Mouse (Mus musculus) CH12.LX (cell line): Measurements from ENCODE around the gene Fbxl14. TPM values are rescaled to one million over a fixed set of nuclear protein-coding genes. Genes with fewer than 3 reads are reported as not detected.
"Not testable (repeated sequence)": the region's sequence is repeated elsewhere in the genome, so short reads cannot be mapped to it uniquely, and the experiment has no call there.

Source experiments
- DNase-seq: peaks from one replicate; pipeline ENCODE4 v3.0.0-alpha.2; 2013; ENCODE audit errors: extremely low read depth
- H3K27ac ChIP-seq: 2 replicates; pipeline ENCODE4 v1.5.1; 2012; ENCODE audit warnings: low read depth, mild to moderate bottlenecking, control low read depth, moderate library complexity; ENCODE audit not compliant: insufficient read depth
- H3K27me3 ChIP-seq: replicated peaks from 2 replicates; pipeline ENCODE3; 2012; ENCODE audit warnings: inconsistent platforms
- H3K36me3 ChIP-seq, 2 experiments: replicated peaks in 1 of 2; 2 replicates each; pipeline versions ENCODE3 to v1.6.1; 2012; ENCODE audit warnings: inconsistent platforms in 1 of 2, low read length in 1 of 2, mild to moderate bottlenecking in 1 of 2, mixed read lengths in 1 of 2, moderate library complexity in 1 of 2; ENCODE audit not compliant: control insufficient read depth in 1 of 2, insufficient read depth in 1 of 2
- H3K4me1 ChIP-seq, 2 experiments: 2 replicates each; pipeline ENCODE4 v1.6.1; 2012; ENCODE audit warnings: inconsistent platforms in 1 of 2, moderate library complexity in 1 of 2; ENCODE audit not compliant: insufficient read depth in 2 of 2, control insufficient read depth in 1 of 2
- H3K4me2 ChIP-seq: 2 replicates; pipeline ENCODE4 v1.6.1; 2012; ENCODE audit warnings: low read depth, mild to moderate bottlenecking, control low read depth; ENCODE audit not compliant: poor library complexity, insufficient read depth, severe bottlenecking
- H3K4me3 ChIP-seq, 3 experiments: fragments of 150-350 bp in 1 of 3; sonication (generic) in 1 of 3; replicated peaks in 1 of 3; 2 replicates each; pipeline versions ENCODE3 to v1.5.1; 2011 to 2012; ENCODE audit warnings: low read depth in 2 of 3, low read length in 2 of 3, mild to moderate bottlenecking in 2 of 3, moderate library complexity in 2 of 3, control low read depth in 1 of 3, improper control_type of control experiment in 1 of 3, inconsistent platforms in 1 of 3, mixed read lengths in 1 of 3; ENCODE audit not compliant: poor library complexity in 1 of 3
- H3K79me2 ChIP-seq: replicated peaks from 2 replicates; pipeline ENCODE4 v1.6.1; 2012; ENCODE audit warnings: mild to moderate bottlenecking, moderate library complexity; ENCODE audit not compliant: control insufficient read depth, poor library complexity, insufficient read depth, severe bottlenecking; ENCODE audit errors: extremely low read depth
- H3K9ac ChIP-seq: 2 replicates; pipeline ENCODE4 v1.6.1; 2012; ENCODE audit warnings: low read depth, mild to moderate bottlenecking, control low read depth, moderate library complexity; ENCODE audit not compliant: insufficient read depth
- H3K9me3 ChIP-seq: replicated peaks from 2 replicates; pipeline ENCODE3; 2012; ENCODE audit warnings: low read length, inconsistent platforms, mixed read lengths
- CTCF ChIP-seq, 2 experiments: IDR thresholded peaks in 1 of 2; conservative IDR thresholded peaks in 1 of 2; 2 replicates each; pipeline ENCODE4 v1.5.1; 2011 to 2012; ENCODE audit warnings: low read depth in 2 of 2, low read length in 2 of 2, improper control_type of control experiment in 1 of 2, inconsistent platforms in 1 of 2, mild to moderate bottlenecking in 1 of 2, moderate library complexity in 1 of 2
- E2F4 ChIP-seq: IDR thresholded peaks from 2 replicates; pipeline ENCODE4 v1.6.1; 2011; ENCODE audit warnings: low read depth, low read length, improper control_type of control experiment; ENCODE audit not compliant: insufficient replicate concordance
- ELF1 ChIP-seq: IDR thresholded peaks from 2 replicates; pipeline ENCODE4 v1.6.1; 2014; ENCODE audit warnings: low read depth, mild to moderate bottlenecking, inconsistent platforms, low read length, improper control_type of control experiment
- EP300 ChIP-seq: IDR thresholded peaks from 2 replicates; pipeline ENCODE4 v1.6.1; 2011; ENCODE audit warnings: low read length, improper control_type of control experiment
- ETS1 ChIP-seq: conservative IDR thresholded peaks from 2 replicates; pipeline ENCODE4 v1.6.1; 2012; ENCODE audit warnings: low read depth, mild to moderate bottlenecking, inconsistent platforms, low read length, improper control_type of control experiment, moderate library complexity
- HCFC1 ChIP-seq: IDR thresholded peaks from 2 replicates; pipeline ENCODE4 v1.6.1; 2012; ENCODE audit warnings: low read depth, mild to moderate bottlenecking, inconsistent platforms, low read length, improper control_type of control experiment
- IRF4 ChIP-seq: IDR thresholded peaks from 2 replicates; pipeline ENCODE4 v1.6.1; 2014; ENCODE audit warnings: low read depth, mild to moderate bottlenecking, inconsistent platforms, low read length, improper control_type of control experiment
- KAT2A ChIP-seq: IDR thresholded peaks from 2 replicates; pipeline ENCODE4 v1.6.1; 2012; ENCODE audit warnings: low read length, improper control_type of control experiment, inconsistent platforms; ENCODE audit not compliant: insufficient replicate concordance
- MAX ChIP-seq: IDR thresholded peaks from 2 replicates; pipeline ENCODE4 v1.6.1; 2011; ENCODE audit warnings: low read length, improper control_type of control experiment
- MEF2A ChIP-seq: IDR thresholded peaks from 2 replicates; pipeline ENCODE4 v1.6.1; 2014; ENCODE audit warnings: low read depth, mild to moderate bottlenecking, inconsistent platforms, low read length, improper control_type of control experiment, borderline replicate concordance
- MXI1 ChIP-seq: IDR thresholded peaks from 2 replicates; pipeline ENCODE4 v1.6.1; 2011; ENCODE audit warnings: mild to moderate bottlenecking, low read depth, low read length, improper control_type of control experiment
- MYC ChIP-seq: IDR thresholded peaks from 2 replicates; pipeline ENCODE4 v1.6.1; 2011; ENCODE audit warnings: low read depth, mild to moderate bottlenecking, improper control_type of control experiment, low read length
- NELFE ChIP-seq: IDR thresholded peaks from 2 replicates; pipeline ENCODE4 v1.6.1; 2011; ENCODE audit warnings: low read depth, low read length, improper control_type of control experiment
- NRF1 ChIP-seq: IDR thresholded peaks from 2 replicates; pipeline ENCODE4 v1.6.1; 2014; ENCODE audit warnings: low read depth, mild to moderate bottlenecking, inconsistent platforms, low read length, improper control_type of control experiment, moderate library complexity
- PAX5 ChIP-seq: IDR thresholded peaks from 2 replicates; pipeline ENCODE4 v1.6.1; 2012; ENCODE audit warnings: low read length, inconsistent platforms, mixed read lengths
- POLR2AphosphoS2 ChIP-seq: IDR thresholded peaks from 2 replicates; pipeline ENCODE4 v1.6.1; 2011; ENCODE audit warnings: low read depth, low read length, improper control_type of control experiment
- RCOR1 ChIP-seq: conservative IDR thresholded peaks from 2 replicates; pipeline ENCODE4 v1.6.1; 2012; ENCODE audit warnings: low read depth, mild to moderate bottlenecking, inconsistent platforms, low read length, improper control_type of control experiment
- SIN3A ChIP-seq: IDR thresholded peaks from 2 replicates; pipeline ENCODE4 v1.6.1; 2012; ENCODE audit warnings: low read length, improper control_type of control experiment, inconsistent platforms
- SMC3 ChIP-seq: IDR thresholded peaks from 2 replicates; pipeline ENCODE4 v1.6.1; 2011; ENCODE audit warnings: low read depth, low read length, improper control_type of control experiment
- UBTF ChIP-seq: IDR thresholded peaks from 2 replicates; pipeline ENCODE4 v1.6.1; 2012; ENCODE audit warnings: low read depth, mild to moderate bottlenecking, inconsistent platforms, low read length, improper control_type of control experiment, moderate library complexity
- USF2 ChIP-seq: conservative IDR thresholded peaks from 2 replicates; pipeline ENCODE4 v1.6.1; 2011; ENCODE audit warnings: low read depth, low read length, improper control_type of control experiment
- ZC3H11A ChIP-seq: IDR thresholded peaks from 2 replicates; pipeline ENCODE4 v1.6.1; 2012; ENCODE audit warnings: low read depth, mild to moderate bottlenecking, inconsistent platforms, low read length, improper control_type of control experiment
- ZNF384 ChIP-seq: IDR thresholded peaks from 2 replicates; pipeline ENCODE4 v1.6.1; 2012; ENCODE audit warnings: low read depth, low read length, improper control_type of control experiment, inconsistent platforms
- dilution Hi-C: fragments of 300-500 bp; cut with MboI; formaldehyde crosslinking; loops from 2 replicates; pipeline ENCODE4 v1.14.3; 2020; ENCODE audit warnings: low sequenced_read_pairs; ENCODE audit not compliant: extremely low pct_unique_long_range_greater_than_20kb, extremely low pct_ligation_motif_present
- in situ Hi-C: fragments of 300-500 bp; cut with MboI; formaldehyde crosslinking; loops from 3 replicates; pipeline ENCODE4 v1.14.3; 2019; ENCODE audit warnings: low sequenced_read_pairs, low pct_ligation_motif_present, low pct_unique_long_range_greater_than_20kb, mixed read lengths
- polyA plus RNA-seq: library from polyadenylated mRNA; unstranded; fragments of >175 nt; gene quantifications from 2 replicates; pipeline ENCODE4 v1.2.1, GENCODE M21; 2012; ENCODE audit warnings: low read depth; ENCODE audit not compliant: insufficient read length
- total RNA-seq, 2 experiments: library from RNA; depleted of rRNA; stranded (reverse); fragments of 300-350 nt in 1 of 2; fragments of >200 nt in 1 of 2; gene quantifications; 2 replicates each; pipeline ENCODE4 v1.2.3; 2012 to 2014

The Fbxl14 gene
- total and polyA plus RNA-seq, 3 experiments = 29.9 to 32.0 (median 30.3) TPM

GRCm38 (mm10) chr6:119481741-119482390 is 2.4 kb downstream of the Fbxl14 start:
- Histone ChIP-seq H3K4me3 (peak overlapping the region; percentile 48 to 83 (median 51)), H3K36me3 (peaks cover 4 to 32% of the 10 kb centered on the region in 2 experiments), H3K4me2 (peak overlapping the region; percentile 68), H3K9ac (peak overlapping the region; percentile 25; the same call in 1 of the 2 replicates), H3K4me1 (peaks cover 4 to 18% of the 10 kb centered on the region in 2 experiments; a peak in 3 of 4 replicates), H3K79me2 (peaks cover 26% of the 10 kb centered on the region)
- DNase-seq = peak; percentile 48
- peak; percentile 73 for TF ChIP-seq ELF1
- 0 out of 2 replicates have a peak, but pooled peaks have one; percentile 62 for TF ChIP-seq SIN3A
- H3K27me3 ChIP-seq, H3K27ac ChIP-seq, dilution Hi-C loops, H3K9me3 ChIP-seq: not testable (repeated sequence)
- in situ Hi-C loops = loop anchor here (10.0 to 25.0 kb wide), 4 partner anchors 305 to 830 kb away; partner anchors contain the start of gene Rad52

GRCm38 (mm10) chr6:119482958-119483600 is 3.6 kb downstream of the Fbxl14 start:
- in situ Hi-C loops = loop anchor here (10.0 to 25.0 kb wide), 4 partner anchors 304 to 829 kb away; partner anchors contain the start of gene Rad52
- no peaks in the 10 kb centered on the region for H3K27me3 ChIP-seq
- peaks cover 26% of the 10 kb centered on the region for H3K79me2 ChIP-seq
- H3K4me1 ChIP-seq = peaks cover 4 to 15% of the 10 kb centered on the region in 2 experiments; a peak in 3 of 4 replicates
- H3K4me2 ChIP-seq = no peak overlapping the region
- no peak overlapping the region for H3K27ac ChIP-seq
- TF ChIP-seq PAX5 = no peak
- TF ChIP-seq KAT2A = no peak
- TF ChIP-seq NRF1 = no peak
- no peak for TF ChIP-seq ELF1
- TF ChIP-seq MYC = no peak
- TF ChIP-seq MAX = no peak
- peaks cover 4 to 32% of the 10 kb centered on the region in 2 experiments for H3K36me3 ChIP-seq
- no peak overlapping the region for H3K4me3 ChIP-seq
- dilution Hi-C loops = no loop called here
- H3K9me3 ChIP-seq = no peaks in the 10 kb centered on the region
- no peak overlapping the region for H3K9ac ChIP-seq
- no peak for DNase-seq

GRCm38 (mm10) chr6:119485486-119485885 is 6.0 kb downstream of the Fbxl14 start:
- H3K27ac ChIP-seq = no peak overlapping the region
- peaks cover 4 to 30% of the 10 kb centered on the region in 2 experiments for H3K36me3 ChIP-seq
- dilution Hi-C loops (no loop called here), in situ Hi-C loops (loop anchor here (10.0 to 25.0 kb wide), 4 partner anchors 302 to 827 kb away; partner anchors contain the start of gene Rad52)
- H3K79me2 ChIP-seq = peaks cover 20% of the 10 kb centered on the region
- DNase-seq = no peak
- no peak overlapping the region for H3K9ac ChIP-seq
- H3K4me3 ChIP-seq = no peak overlapping the region
- H3K4me1 ChIP-seq = peaks cover 4 to 15% of the 10 kb centered on the region in 2 experiments; a peak in 3 of 4 replicates
- no peak overlapping the region for H3K4me2 ChIP-seq
- no peaks in the 10 kb centered on the region for H3K27me3 ChIP-seq
- H3K9me3 ChIP-seq = no peaks in the 10 kb centered on the region
- TF ChIP-seq SMC3 (no peak), ETS1 (no peak), EP300 (no peak), MAX (no peak), IRF4 (no peak), ELF1 (no peak), ZC3H11A (no peak), MXI1 (no peak), E2F4 (no peak), RCOR1 (no peak), ZNF384 (no peak), CTCF (conservative IDR thresholded peaks at IDR 0.05 in 1 of 2, IDR thresholded peaks at IDR 0.05 in 1 of 2; ENCODE audit: low read depth in 2 of 2, low read length in 2 of 2) (no peak), POLR2AphosphoS2 (no peak), UBTF (no peak), USF2 (no peak), NELFE (no peak), HCFC1 (no peak), MEF2A (no peak)
